In the genomic region with DNA sequence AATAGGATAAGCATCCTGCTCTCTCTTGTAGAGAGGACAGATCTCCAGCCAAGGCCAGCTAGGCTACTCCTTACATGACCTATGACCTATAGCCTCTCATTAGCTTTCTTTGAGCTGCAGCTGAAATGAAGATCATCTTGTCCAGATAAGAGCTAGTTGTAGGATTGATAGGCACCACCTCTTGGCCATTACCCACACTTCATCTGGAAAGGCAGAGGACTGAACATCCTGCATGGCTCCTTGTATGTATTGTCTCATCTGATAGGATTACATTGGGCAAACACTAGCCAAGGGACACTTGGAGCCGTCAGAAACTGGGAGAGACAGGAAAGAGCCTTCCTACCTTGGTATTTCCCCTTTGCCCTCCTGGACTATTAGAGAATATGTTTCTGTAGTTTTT, we compare ENCODE assay signal across 25 mouse cellular contexts. TPM values are rescaled to one million over a fixed set of nuclear protein-coding genes. Genes with fewer than 3 reads are reported as not detected.
DNase-seq lines count a peak whose midpoint lies in the region; TF ChIP-seq lines count a peak whose summit lies in the region.
"Had no signal": no experiment of that assay in that cellular context is flagged by ENCODE, and none has a peak within 500 bp of the region (broad histone marks: within the 10 kb centered on the region; RNA-seq: fewer than 3 reads in every experiment).

No protein-coding gene starts in this region.

- H3K36me3 ChIP-seq in heart, adult 2 months (ENCODE audit: control insufficient read depth, insufficient read depth, low read length): peaks cover 20% of the 10 kb centered on the region
- H3K36me3 ChIP-seq: forebrain, embryonic 15.5 days had no signal

- intact Hi-C loops in gastrocnemius, adult 2 months (cut with DNase I): no loop called here
- intact Hi-C loops in heart, adult 2 months (cut with DNase I): no loop called here
- intact Hi-C loops in heart, postnatal 36 days (cut with DNase I): loop anchor here (2.0 kb wide), 1 partner anchor 89 kb away; no protein-coding TSS in a partner anchor

- H3K9ac ChIP-seq in heart, adult 2 months (ENCODE audit: low read depth, low read length): no peak overlapping the region
- H3K9ac ChIP-seq: forebrain, embryonic 13.5 days; forebrain, embryonic 15.5 days; forebrain, postnatal 0 days had no signal

- no peak for DNase-seq in gastrocnemius, adult 2 months
- no peak for DNase-seq in gastrocnemius, postnatal 10 days
- DNase-seq in heart, adult 2 months: no peak
- DNase-seq in heart, postnatal 36 days: no peak
- DNase-seq in testis, postnatal 10 days (ENCODE audit: low spot score): peak; percentile 10
- DNase-seq in testis, postnatal 14 days (ENCODE audit: low spot score): no peak
- DNase-seq in layer of hippocampus, adult 2 months (ENCODE audit: low spot score in 2 of 2): no peak
- DNase-seq: adrenal gland, adult 2 months; adrenal gland, postnatal 10 days; adrenal gland, postnatal 25 days; cerebellum, adult 11-12 months; cerebellum, adult 2 months; cerebellum, adult 9-10 months; cerebellum, postnatal 10 days; cerebellum, postnatal 25 days; forebrain, postnatal 0 days had no signal

- 23% methylated on average over 1 of the region's 1 CpGs for WGBS in heart, adult 2 months

- peaks cover 27% of the 10 kb centered on the region for H3K4me1 ChIP-seq in heart, adult 2 months (ENCODE audit: control insufficient read depth, insufficient read depth, low read length)
- H3K4me1 ChIP-seq: forebrain, embryonic 13.5 days; forebrain, embryonic 15.5 days had no signal

- H3K4me3 ChIP-seq in gastrocnemius, adult 2 months: no peak overlapping the region
- H3K4me3 ChIP-seq in heart, adult 2 months: no peak overlapping the region
- no peak overlapping the region for H3K4me3 ChIP-seq in layer of hippocampus, adult 2 months
- H3K4me3 ChIP-seq: forebrain, embryonic 13.5 days; forebrain, embryonic 15.5 days had no signal

- no peak for TF ChIP-seq POLR2A in heart, adult 2 months (IDR thresholded peaks at IDR 0.05; ENCODE audit: insufficient read depth, low read depth, low read length)

- H3K79me2 ChIP-seq in heart, adult 2 months (replicated peaks; ENCODE audit: control insufficient read depth, insufficient read depth, low read length): no peaks in the 10 kb centered on the region

- no peaks in the 10 kb centered on the region for H3K27me3 ChIP-seq in heart, adult 2 months (ENCODE audit: control insufficient read depth, insufficient read depth, low read length)
- H3K27me3 ChIP-seq: forebrain, embryonic 13.5 days; forebrain, embryonic 15.5 days had no signal

- no peak for TF ChIP-seq EP300 in heart, adult 2 months (IDR thresholded peaks at IDR 0.05; ENCODE audit: insufficient read depth, low read depth, low read length)

- H3K27ac ChIP-seq in gastrocnemius, adult 2 months: peak overlapping the region; percentile 82
- peak overlapping the region; percentile 82 for H3K27ac ChIP-seq in heart, adult 2 months
- no peak overlapping the region for H3K27ac ChIP-seq in layer of hippocampus, adult 2 months
- H3K27ac ChIP-seq: forebrain, embryonic 13.5 days; forebrain, embryonic 15.5 days had no signal

- no peak for TF ChIP-seq CTCF in gastrocnemius, adult 2 months (IDR thresholded peaks at IDR 0.05)
- no peak for TF ChIP-seq CTCF in heart, adult 2 months (IDR thresholded peaks at IDR 0.05)
- no peak for TF ChIP-seq CTCF in layer of hippocampus, adult 2 months (conservative IDR thresholded peaks at IDR 0.05)

RNA-seq across cellular contexts. Expression of a gene that starts 38.1 kb away (rescaled TPM):
- not detected for total RNA-seq in gastrocnemius, adult 2 months (2021)
- not detected for total RNA-seq in gastrocnemius, postnatal 10 days (2021)
- under 1 TPM; 0.18 to 0.21 TPM for total RNA-seq in heart, adult 2 months (2021)
- 0.12 and 0.31 TPM in 2 replicates for polyA plus RNA-seq in heart, adult 2 months (2012; rRNA removed)
- total RNA-seq in heart, postnatal 36 days (2021): under 1 TPM; 0.17 to 0.27 TPM
- not detected for total RNA-seq in layer of hippocampus, adult 2 months (2021)
- total RNA-seq: adrenal gland, adult 2 months; adrenal gland, postnatal 10 days; adrenal gland, postnatal 25 days; adrenal gland, postnatal 4 days; forebrain, postnatal 0 days; MEL had no signal
- polyA plus RNA-seq: adrenal gland, adult 2 months; C2C12; cerebellum, adult 2 months; cortical plate, adult 2 months; embryonic facial prominence, embryonic 11.5 days; embryonic facial prominence, embryonic 14.5 days; forebrain, embryonic 11.5 days; forebrain, embryonic 13.5 days; forebrain, embryonic 15.5 days; forebrain, postnatal 0 days had no signal
